Mouse (Mus musculus) Patski (cell line): ENCODE results near the gene E130208F15Rik. TPM values are rescaled to one million over a fixed set of nuclear protein-coding genes. Genes with fewer than 3 reads are reported as not detected.

Source experiments
- ATAC-seq: fragments of 100-300 bp; one replicate; pipeline ENCODE4 v1.8.0; 2021
- CTCF ChIA-PET: fragments of 350-600 bp; sonication (Branson Sonifier 250); formaldehyde crosslinking; loops from one replicate; lab custom pipeline; 2022; ENCODE audit warnings: inconsistent platforms; lab: Charles Lee
- POLR2A ChIA-PET: fragments of 350-600 bp; sonication (Branson Sonifier 250); formaldehyde crosslinking; loops from one replicate; lab custom pipeline; 2022; ENCODE audit warnings: antibody characterized with exemption, inconsistent platforms; lab: Charles Lee
- DNase-seq: peaks from one replicate; pipeline ENCODE4 v3.0.0-alpha.2; 2011; ENCODE audit warnings: low read depth, low spot score
- H3K27me3 ChIP-seq: fragments of 371-371 bp; one replicate; pipeline ENCODE4 v1.5.1; 2021
- CTCF ChIP-seq: fragments of 100-300 bp; IDR thresholded peaks from one replicate; pipeline ENCODE4 v1.5.1; 2021
- in situ Hi-C: fragments of 300-500 bp; cut with MboI; formaldehyde crosslinking; loops from 3 replicates; pipeline ENCODE4 v1.11.1; 2018; ENCODE audit warnings: low pct_unique_long_range_greater_than_20kb, mixed read lengths
- polyA plus RNA-seq: library from polyadenylated mRNA; unstranded; gene quantifications from one replicate; pipeline ENCODE4 v1.2.3, GENCODE M21; 2021

E130208F15Rik gene
- polyA plus RNA-seq, 1 experiment from 2014 or later = 3.3 TPM

DNA sequence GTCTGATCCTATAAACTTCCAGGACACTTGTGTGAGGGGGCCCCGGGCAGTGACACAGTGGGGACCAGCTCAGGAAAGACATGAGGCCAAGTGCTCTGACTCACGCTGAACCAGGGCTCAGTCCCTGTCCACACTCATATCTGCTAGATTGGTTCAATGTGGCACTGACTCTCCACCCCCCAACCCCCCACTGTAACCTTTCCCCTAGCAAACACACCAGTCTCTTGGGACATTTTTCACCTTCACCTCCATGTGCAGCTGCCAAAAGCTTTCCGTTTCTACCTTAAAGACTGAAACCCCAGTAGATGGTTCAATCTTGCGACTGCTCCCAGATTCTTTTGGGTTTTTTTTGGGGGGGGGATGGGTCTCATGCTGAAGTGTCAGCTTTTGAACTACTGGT, 32.5 kb downstream of the E130208F15Rik start:
- ChIA-PET CTCF (interaction anchor here (0.7 to 1.9 kb wide), 3 partner anchors 17 to 22 kb away, joined by 3 to 14 read pairs (median 3); no protein-coding TSS in a partner anchor), POLR2A (no interaction called here)
- DNase-seq (no peak), ATAC-seq (no peak)
- no peaks in the 10 kb centered on the region for H3K27me3 ChIP-seq
- TF ChIP-seq CTCF = no peak
- in situ Hi-C loops = loop anchor here (5.0 kb wide), 1 partner anchor 73 kb away; no protein-coding TSS in a partner anchor

- peak; percentile 78 for DNase-seq
- ChIA-PET CTCF (interaction anchor here (1.1 to 2.8 kb wide), 3 partner anchors 9 to 22 kb away, joined by 3 to 9 read pairs (median 4); no protein-coding TSS in a partner anchor), POLR2A (no interaction called here)
- TF ChIP-seq CTCF = no peak
- in situ Hi-C loops = no loop called here
- no peaks in the 10 kb centered on the region for H3K27me3 ChIP-seq
- ATAC-seq = peak; percentile 60
Measured at GRCm38 (mm10) chr7:30358378-30359186, 37.0 kb downstream of the E130208F15Rik start.

DNA sequence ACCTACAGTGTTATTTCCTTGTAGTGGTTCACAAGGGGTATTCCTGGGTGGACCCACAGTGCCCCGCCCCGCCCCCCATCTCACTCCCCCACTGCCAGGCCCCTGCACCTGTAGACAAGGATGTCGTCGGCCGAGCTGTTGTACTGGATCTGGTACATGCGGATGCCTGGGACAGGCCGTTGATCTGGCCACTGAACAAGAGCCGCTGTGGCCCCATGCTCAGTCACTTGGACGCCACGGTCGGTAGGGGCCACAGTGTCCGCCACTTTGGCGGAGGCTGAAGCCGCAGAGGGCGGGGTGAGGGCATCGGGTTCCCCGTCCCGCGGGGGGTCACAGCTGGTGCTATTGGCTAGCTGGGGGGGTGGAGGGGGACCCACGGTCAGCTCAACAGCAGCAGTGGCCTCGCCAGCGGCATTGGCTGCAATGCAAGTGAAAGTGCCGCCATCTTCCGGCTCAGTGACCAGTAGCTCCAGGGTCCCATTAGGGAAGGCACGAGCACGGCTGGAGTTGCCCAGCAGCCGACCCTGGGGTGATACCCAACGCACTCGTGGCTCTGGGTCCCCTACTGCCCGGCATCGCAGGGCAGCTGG, 37.8 kb downstream of the E130208F15Rik start:
- ATAC-seq = no peak
- ChIA-PET POLR2A (interaction anchor here (0.6 kb wide), 1 partner anchor 114 kb away, joined by 3 read pairs; no protein-coding TSS in a partner anchor), CTCF (interaction anchor here (1.1 to 2.8 kb wide), 2 partner anchors 14 to 23 kb away, joined by 3 to 9 read pairs; no protein-coding TSS in a partner anchor)
- no peak for DNase-seq
- TF ChIP-seq CTCF = no peak
- in situ Hi-C loops = no loop called here
- H3K27me3 ChIP-seq = no peaks in the 10 kb centered on the region

DNA sequence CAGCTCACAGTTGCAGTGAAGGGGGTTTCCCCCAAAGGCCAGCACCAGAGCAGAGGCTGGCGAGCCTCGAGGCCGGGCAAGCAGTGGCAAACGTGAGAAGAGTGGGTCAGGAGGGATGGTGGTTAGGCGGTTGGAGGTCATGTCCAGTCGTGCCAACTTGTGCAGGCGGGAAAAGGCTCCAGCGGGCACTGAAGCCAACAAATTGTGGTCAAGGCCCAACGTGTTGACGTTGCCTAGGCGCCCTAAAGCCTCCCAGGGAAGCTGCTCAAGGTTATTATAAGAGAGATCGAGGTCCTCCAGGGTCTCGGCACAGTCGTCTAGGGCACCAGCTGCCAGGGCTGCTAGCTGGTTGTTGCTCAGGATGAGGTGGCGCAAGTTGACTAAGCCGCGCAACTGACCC, 38.5 kb downstream of the E130208F15Rik start:
- ATAC-seq (no peak), DNase-seq (no peak)
- CTCF ChIA-PET = interaction anchor here (0.7 to 2.8 kb wide), 3 partner anchors 13 to 145 kb away, joined by 3 to 9 read pairs (median 3); no protein-coding TSS in a partner anchor
- POLR2A ChIA-PET = no interaction called here
- in situ Hi-C loops = no loop called here
- TF ChIP-seq CTCF = no peak
- no peaks in the 10 kb centered on the region for H3K27me3 ChIP-seq

- in situ Hi-C loops = no loop called here
- ChIA-PET POLR2A (interaction anchor here (0.7 kb wide), 2 partner anchors 70 to 599 kb away, joined by 3 read pairs; no protein-coding TSS in a partner anchor), CTCF (interaction anchor here (0.9 to 1.3 kb wide), 2 partner anchors 10 to 69 kb away, joined by 3 to 4 read pairs; no protein-coding TSS in a partner anchor)
- DNase-seq = no peak
- TF ChIP-seq CTCF = no peak
- ATAC-seq = peak; percentile 44
- H3K27me3 ChIP-seq = peaks cover 9% of the 10 kb centered on the region
Measured at GRCm38 (mm10) chr7:30362652-30363343, 41.3 kb downstream of the E130208F15Rik start, which contains the start of gene Lrfn3. Gene Lrfn3 (minus strand): TSS chr7:30362772.

GRCm38 (mm10) chr7:30363344-30363738, 41.8 kb downstream of the E130208F15Rik start:
- ChIA-PET POLR2A (interaction anchor here (0.7 kb wide), 2 partner anchors 70 to 599 kb away, joined by 3 read pairs; no protein-coding TSS in a partner anchor), CTCF (interaction anchor here (1.3 kb wide), 1 partner anchor 10 kb away, joined by 4 read pairs; no protein-coding TSS in a partner anchor)
- ATAC-seq (no peak), DNase-seq (no peak)
- in situ Hi-C loops = no loop called here
- peaks cover 15% of the 10 kb centered on the region for H3K27me3 ChIP-seq
- TF ChIP-seq CTCF = no peak

DNA sequence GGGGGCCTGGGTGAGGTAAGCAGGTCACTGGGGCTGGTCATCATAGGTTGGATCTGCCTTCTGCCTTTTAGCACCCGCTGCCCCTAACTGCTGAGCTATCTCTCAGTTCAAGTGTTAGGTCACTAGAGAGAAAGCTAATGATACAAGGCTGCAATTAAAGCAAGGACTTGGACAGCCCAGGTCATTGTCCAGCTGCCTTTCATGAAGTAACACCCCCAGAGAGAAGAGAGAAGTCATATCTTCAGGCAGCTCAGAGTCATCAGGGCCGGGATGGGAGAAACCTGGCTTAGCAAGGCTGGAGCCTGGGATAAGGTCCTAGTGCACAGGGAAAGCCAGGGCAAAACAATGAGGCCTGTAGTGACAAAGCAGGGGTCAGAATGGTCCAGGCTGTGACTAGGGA, 45.9 kb downstream of the E130208F15Rik start:
- peaks cover 20% of the 10 kb centered on the region for H3K27me3 ChIP-seq
- no peak for TF ChIP-seq CTCF
- POLR2A ChIA-PET = no interaction called here
- in situ Hi-C loops = no loop called here
- ATAC-seq (no peak), DNase-seq (no peak)
- CTCF ChIA-PET = interaction anchor here (0.9 to 1.0 kb wide), 2 partner anchors 41 to 57 kb away, joined by 3 read pairs; no protein-coding TSS in a partner anchor

Other genes starting within 250 kb of the E130208F15Rik start
- 13.7 TPM for gene Zfp82, start 248.8 kb upstream of the E130208F15Rik start, polyA plus RNA-seq
- 1.1 TPM for gene Gm26920, start 231.3 kb upstream of the E130208F15Rik start, polyA plus RNA-seq
- gene Zfp566, start 231.2 kb upstream of the E130208F15Rik start, polyA plus RNA-seq = 5.3 TPM
- gene Zfp260, start 227.0 kb upstream of the E130208F15Rik start, polyA plus RNA-seq = 55.7 TPM
- 8.7 TPM for gene Zfp382, start 199.8 kb upstream of the E130208F15Rik start, polyA plus RNA-seq
- gene Zfp146, start 152.0 kb upstream of the E130208F15Rik start, polyA plus RNA-seq = 56.4 TPM
- gene Cox7a1, start 137.6 kb upstream of the E130208F15Rik start, polyA plus RNA-seq = 0.89 TPM
- gene Capns1, start 122.9 kb upstream of the E130208F15Rik start, polyA plus RNA-seq = 456 TPM
- gene Polr2i, start 89.8 kb upstream of the E130208F15Rik start, polyA plus RNA-seq = 79.3 TPM
- gene Tbcb, start 89.5 kb upstream of the E130208F15Rik start, polyA plus RNA-seq = 87.4 TPM
- gene Ovol3, start 86.0 kb upstream of the E130208F15Rik start, polyA plus RNA-seq = not detected
- 0.14 TPM for gene Thap8, start 41.6 kb upstream of the E130208F15Rik start, polyA plus RNA-seq
- gene Wdr62, start 41.3 kb upstream of the E130208F15Rik start, polyA plus RNA-seq = 9.7 TPM
- gene Clip3, start 30.0 kb upstream of the E130208F15Rik start, polyA plus RNA-seq = 78.3 TPM
- 35.2 TPM for gene Alkbh6, start 13.0 kb upstream of the E130208F15Rik start, polyA plus RNA-seq
- 2.6 TPM for gene Syne4, start 6.9 kb upstream of the E130208F15Rik start, polyA plus RNA-seq
- gene Sdhaf1, start 2.2 kb downstream of the E130208F15Rik start, polyA plus RNA-seq = 6.4 TPM
- 21.9 TPM for gene Lrfn3, start 41.0 kb downstream of the E130208F15Rik start, polyA plus RNA-seq
- not detected for gene Tyrobp, start 92.0 kb downstream of the E130208F15Rik start, polyA plus RNA-seq
- gene Hcst, start 98.1 kb downstream of the E130208F15Rik start, polyA plus RNA-seq = not detected
- 0.86 TPM for gene Nfkbid, start 100.0 kb downstream of the E130208F15Rik start, polyA plus RNA-seq
- gene Aplp1, start 123.8 kb downstream of the E130208F15Rik start, polyA plus RNA-seq = 104 TPM
- gene Kirrel2, start 135.9 kb downstream of the E130208F15Rik start, polyA plus RNA-seq = not detected
- not detected for gene Nphs1, start 136.6 kb downstream of the E130208F15Rik start, polyA plus RNA-seq
- gene Prodh2, start 171.9 kb downstream of the E130208F15Rik start, polyA plus RNA-seq = 0.05 TPM
- 5.4 TPM for gene Arhgap33, start 213.3 kb downstream of the E130208F15Rik start, polyA plus RNA-seq
- 29.8 TPM for gene Hspb6, start 230.4 kb downstream of the E130208F15Rik start, polyA plus RNA-seq
- gene Proser3, start 230.6 kb downstream of the E130208F15Rik start, polyA plus RNA-seq = 19.5 TPM
- gene Lin37, start 238.1 kb downstream of the E130208F15Rik start, polyA plus RNA-seq = 36.4 TPM
- gene U2af1l4, start 241.6 kb downstream of the E130208F15Rik start, polyA plus RNA-seq = 47.8 TPM
- gene Gm49396, start 241.6 kb downstream of the E130208F15Rik start, polyA plus RNA-seq = 3.6 TPM
- gene Psenen, start 241.9 kb downstream of the E130208F15Rik start, polyA plus RNA-seq = 104 TPM
- 1.0 TPM for gene Igflr1, start 243.7 kb downstream of the E130208F15Rik start, polyA plus RNA-seq